Mouse (Mus musculus) hindbrain, postnatal 0 days (tissue): ENCODE measurements around the gene Mars. TPM values are rescaled to one million over a fixed set of nuclear protein-coding genes. Genes with fewer than 3 reads are reported as not detected.

ENCODE experiments used
- ATAC-seq: fragments of 200-750 bp; cut with Nextera tagmentation; 2 replicates; pipeline ENCODE4 v1.8.0; 2017; ENCODE audit warnings: mild to moderate bottlenecking, moderate TSS enrichment, moderate library complexity
- DNase-seq: peaks from one replicate; pipeline ENCODE4 v3.0.0-alpha.2; 2015; ENCODE audit warnings: low spot score
- H3K27ac ChIP-seq: fragments of 300-500 bp; sonication (generic); 2 replicates; pipeline ENCODE4 v1.5.1; 2014; ENCODE audit warnings: mild to moderate bottlenecking
- H3K27me3 ChIP-seq: fragments of 300-500 bp; sonication (generic); 2 replicates; pipeline ENCODE4 v1.6.1; 2014; ENCODE audit warnings: low read length, mixed read lengths; ENCODE audit not compliant: insufficient read depth
- H3K36me3 ChIP-seq: fragments of 300-500 bp; sonication (generic); 2 replicates; pipeline ENCODE4 v1.6.1; 2014; ENCODE audit warnings: low read length, mixed read lengths; ENCODE audit not compliant: insufficient read depth
- H3K4me1 ChIP-seq: fragments of 300-500 bp; sonication (generic); 2 replicates; pipeline ENCODE4 v1.6.1; 2014; ENCODE audit warnings: antibody characterized with exemption, low read length, mixed read lengths; ENCODE audit not compliant: insufficient read depth
- H3K4me2 ChIP-seq: fragments of 300-500 bp; sonication (generic); 2 replicates; pipeline ENCODE4 v1.6.1; 2014; ENCODE audit warnings: low read depth, mild to moderate bottlenecking, low read length, moderate library complexity, mixed read lengths
- H3K4me3 ChIP-seq: fragments of 300-500 bp; sonication (generic); 2 replicates; pipeline ENCODE4 v1.5.1; 2014; ENCODE audit warnings: low read length
- H3K9ac ChIP-seq: fragments of 300-500 bp; sonication (generic); replicated peaks from 2 replicates; pipeline ENCODE4 v1.6.1; 2014; ENCODE audit warnings: mild to moderate bottlenecking, low read length, moderate library complexity, mixed read lengths
- H3K9me3 ChIP-seq: fragments of 300-500 bp; sonication (generic); 2 replicates; pipeline ENCODE4 v1.6.1; 2016; ENCODE audit warnings: low read length, mixed read lengths
- CTCF ChIP-seq: IDR thresholded peaks from 2 replicates; pipeline ENCODE4 v1.5.1; 2016; ENCODE audit warnings: antibody characterized with exemption, control low read depth, low read depth
- WGBS: fragments of 180-500 bp; shearing (Covaris S2); extraction: QIAGEN DNeasy Blood & Tissue Kit; methylation state at CpG from one replicate; pipeline ENCODE4 v1.1.7; 2014; 5-methylcytosine and 5-hydroxymethylcytosine counted together
- polyA plus RNA-seq: library from polyadenylated mRNA; unstranded; fragments of >200 nt; fragmentation: Nextera tagmentation; extraction: Ambion mirVana; gene quantifications from 2 replicates; pipeline ENCODE4 v1.2.1, GENCODE M21; 2015
- total RNA-seq: library from RNA; depleted of rRNA; stranded (reverse); fragments of >200 nt; gene quantifications from 2 replicates; pipeline ENCODE4 v1.2.3, GENCODE M21; 2014

Mars gene
- total and polyA plus RNA-seq, 2 experiments from 2014 or later, result 90.4 to 104 TPM

GRCm38 (mm10) chr10:127272371-127272770, 39.2 kb downstream of the Mars start:
- ATAC-seq (no peak), DNase-seq (no peak)
- Histone ChIP-seq H3K9me3 (no peaks in the 10 kb centered on the region), H3K36me3 (peaks cover 62% of the 10 kb centered on the region; the same call in 1 of the 2 replicates), H3K27ac (no peak overlapping the region), H3K9ac (no peak overlapping the region), H3K4me3 (no peak overlapping the region), H3K4me2 (no peak overlapping the region), H3K4me1 (peaks cover 7% of the 10 kb centered on the region; the same call in 1 of the 2 replicates), H3K27me3 (no peaks in the 10 kb centered on the region)
- WGBS, result 95% methylated on average over 5 of the region's 5 CpGs
- no peak for TF ChIP-seq CTCF

- peaks cover 40% of the 10 kb centered on the region; the same call in 1 of the 2 replicates for H3K36me3 ChIP-seq
- TF ChIP-seq CTCF, result no peak
- H3K27ac ChIP-seq, result no peak overlapping the region
- 64% methylated on average over 4 of the region's 4 CpGs for WGBS
- H3K27me3 ChIP-seq, result no peaks in the 10 kb centered on the region
- ATAC-seq (no peak), DNase-seq (no peak)
- H3K4me3 ChIP-seq, result no peak overlapping the region
- H3K4me1 ChIP-seq, result peaks cover 16% of the 10 kb centered on the region; the same call in 1 of the 2 replicates
- H3K4me2 ChIP-seq, result no peak overlapping the region
- no peaks in the 10 kb centered on the region for H3K9me3 ChIP-seq
- H3K9ac ChIP-seq, result no peak overlapping the region
Observed at GRCm38 (mm10) chr10:127269884-127270283, 41.7 kb downstream of the Mars start.

- Histone ChIP-seq H3K4me3 (no peak overlapping the region), H3K27me3 (no peaks in the 10 kb centered on the region), H3K9me3 (no peaks in the 10 kb centered on the region), H3K36me3 (peaks cover 32% of the 10 kb centered on the region; the same call in 1 of the 2 replicates), H3K4me1 (peaks cover 16% of the 10 kb centered on the region; the same call in 1 of the 2 replicates), H3K4me2 (no peak overlapping the region), H3K9ac (no peak overlapping the region; the same call in 1 of the 2 replicates), H3K27ac (no peak overlapping the region)
- ATAC-seq (no peak), DNase-seq (no peak)
- TF ChIP-seq CTCF, result no peak
- 55% methylated on average over 12 of the region's 12 CpGs for WGBS
Observed at GRCm38 (mm10) chr10:127269036-127269435, 42.5 kb downstream of the Mars start.

GRCm38 (mm10) chr10:127268401-127268800, 43.2 kb downstream of the Mars start:
- no peaks in the 10 kb centered on the region for H3K27me3 ChIP-seq
- no peaks in the 10 kb centered on the region for H3K9me3 ChIP-seq
- TF ChIP-seq CTCF, result no peak
- 0 out of 2 replicates have a peak overlapping the region, but pooled peaks have one; percentile 32 for H3K27ac ChIP-seq
- peaks cover 30% of the 10 kb centered on the region; the same call in 1 of the 2 replicates for H3K36me3 ChIP-seq
- DNase-seq (no peak), ATAC-seq (no peak)
- H3K9ac ChIP-seq, result 0 out of 2 replicates have a peak overlapping the region, but pooled peaks have one; percentile 30
- H3K4me2 ChIP-seq, result no peak overlapping the region
- H3K4me1 ChIP-seq, result peaks cover 16% of the 10 kb centered on the region; the same call in 1 of the 2 replicates
- WGBS, result 68% methylated on average over 5 of the region's 5 CpGs
- no peak overlapping the region for H3K4me3 ChIP-seq

GRCm38 (mm10) chr10:127267318-127267717, 44.3 kb downstream of the Mars start:
- H3K27me3 ChIP-seq, result no peaks in the 10 kb centered on the region
- ATAC-seq (no peak), DNase-seq (no peak)
- peaks cover 21% of the 10 kb centered on the region; the same call in 1 of the 2 replicates for H3K36me3 ChIP-seq
- no peak for TF ChIP-seq CTCF
- peak overlapping the region; percentile 94; the same call in 1 of the 2 replicates for H3K27ac ChIP-seq
- peaks cover 16% of the 10 kb centered on the region; the same call in 1 of the 2 replicates for H3K4me1 ChIP-seq
- H3K9me3 ChIP-seq, result no peaks in the 10 kb centered on the region
- peak overlapping the region; percentile 100 for H3K9ac ChIP-seq
- H3K4me3 ChIP-seq, result peak overlapping the region; percentile 73
- WGBS, result 69% methylated on average over 5 of the region's 5 CpGs
- H3K4me2 ChIP-seq, result peak overlapping the region; percentile 94

- peaks cover 17% of the 10 kb centered on the region; the same call in 1 of the 2 replicates for H3K36me3 ChIP-seq
- H3K4me2 ChIP-seq, result peak within 1 kb of the TSS; percentile 94
- DNase-seq (peak; percentile 96), ATAC-seq (peak; percentile 97)
- peak; percentile 37 for TF ChIP-seq CTCF
- H3K27me3 ChIP-seq, result no peaks in the 10 kb centered on the region
- H3K27ac ChIP-seq, result peak within 1 kb of the TSS; percentile 94
- H3K4me3 ChIP-seq, result peak within 1 kb of the TSS; percentile 73
- H3K9ac ChIP-seq, result peak within 1 kb of the TSS; percentile 100
- under 1% methylated on average over 65 of the region's 70 CpGs for WGBS
- H3K4me1 ChIP-seq, result peaks cover 21% of the 10 kb centered on the region; the same call in 1 of the 2 replicates
- H3K9me3 ChIP-seq, result no peaks in the 10 kb centered on the region
Observed at GRCm38 (mm10) chr10:127266112-127267091, 45.2 kb downstream of the Mars start, which contains the start of gene Dctn2. TSS of gene Dctn2 (plus strand) at chr10:127266368.
